Mouse (Mus musculus) Patski (cell line): Measurements from ENCODE around the gene Bdp1. TPM values are rescaled to one million over a fixed set of nuclear protein-coding genes. Genes with fewer than 3 reads are reported as not detected.
A peak's percentile ranks its signal among the peaks of the same experiment; 100 is the strongest.

Experiments
- ATAC-seq: fragments of 100-300 bp; one replicate; pipeline ENCODE4 v1.8.0; 2021
- CTCF ChIA-PET: fragments of 350-600 bp; sonication (Branson Sonifier 250); formaldehyde crosslinking; loops from one replicate; lab custom pipeline; 2022; ENCODE audit warnings: inconsistent platforms; lab: Charles Lee
- POLR2A ChIA-PET: fragments of 350-600 bp; sonication (Branson Sonifier 250); formaldehyde crosslinking; loops from one replicate; lab custom pipeline; 2022; ENCODE audit warnings: antibody characterized with exemption, inconsistent platforms; lab: Charles Lee
- DNase-seq: peaks from one replicate; pipeline ENCODE4 v3.0.0-alpha.2; 2011; ENCODE audit warnings: low read depth, low spot score
- H3K27me3 ChIP-seq: fragments of 371-371 bp; one replicate; pipeline ENCODE4 v1.5.1; 2021
- CTCF ChIP-seq: fragments of 100-300 bp; IDR thresholded peaks from one replicate; pipeline ENCODE4 v1.5.1; 2021
- in situ Hi-C: fragments of 300-500 bp; cut with MboI; formaldehyde crosslinking; loops from 3 replicates; pipeline ENCODE4 v1.11.1; 2018; ENCODE audit warnings: low pct_unique_long_range_greater_than_20kb, mixed read lengths
- polyA plus RNA-seq: library from polyadenylated mRNA; unstranded; gene quantifications from one replicate; pipeline ENCODE4 v1.2.3, GENCODE M21; 2021

Gene Bdp1
- 17.8 TPM for polyA plus RNA-seq

DNA sequence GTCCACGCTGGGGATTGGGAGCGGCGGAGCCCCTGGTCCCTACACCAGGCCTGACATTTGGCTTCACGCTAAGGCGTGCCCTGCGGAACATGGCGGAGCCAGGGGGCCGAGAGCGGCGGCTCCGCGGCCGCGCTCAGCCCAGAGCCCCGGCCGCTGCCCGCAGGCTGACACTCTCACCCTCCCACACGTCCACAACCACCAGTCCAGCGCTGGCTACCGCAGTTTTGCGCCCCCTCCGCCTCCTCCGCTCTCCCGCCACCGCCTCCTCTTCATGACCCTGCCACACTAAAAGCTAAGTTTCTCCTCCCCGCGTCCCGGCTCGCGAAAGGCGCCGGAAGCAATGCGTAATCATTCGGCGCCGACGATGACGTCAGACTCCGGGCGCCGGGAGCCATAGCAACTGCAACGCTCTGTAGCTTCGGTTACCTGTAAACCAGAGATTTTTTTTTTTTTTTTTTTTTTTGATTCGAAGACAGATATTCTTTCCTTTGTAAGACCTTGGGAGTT, at the start of gene Bdp1:
Bdp1 (minus strand) TSS at position 323 of the 507 bp plus-strand sequence.
- ChIA-PET CTCF (no interaction called here), POLR2A (no interaction called here)
- no peak for TF ChIP-seq CTCF
- peak; percentile 56 for ATAC-seq
- no peaks in the 10 kb centered on the region for H3K27me3 ChIP-seq
- DNase-seq, result peak; percentile 54
- in situ Hi-C loops, result no loop called here

DNA sequence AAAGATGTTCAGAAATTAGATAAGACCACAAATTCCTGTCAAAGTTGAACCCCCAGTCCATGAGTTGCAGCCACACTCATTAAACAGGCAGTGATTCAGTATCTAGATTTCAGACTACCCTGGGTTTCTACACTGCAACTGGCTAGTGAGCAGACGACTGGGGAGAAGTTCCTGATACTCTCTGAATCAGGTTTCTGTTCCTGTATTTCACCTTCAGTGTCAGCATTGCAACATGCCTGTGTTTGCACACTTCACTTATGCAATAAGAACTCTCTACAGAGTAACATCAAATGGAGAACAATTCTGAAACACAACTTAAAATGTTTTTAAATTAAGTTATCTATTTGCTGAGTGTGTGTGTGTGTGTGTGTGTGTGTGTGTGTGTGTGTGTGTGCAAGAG, 48.8 kb upstream of the Bdp1 start:
- CTCF ChIA-PET, result no interaction called here
- TF ChIP-seq CTCF, result no peak
- no peak for DNase-seq

DNA sequence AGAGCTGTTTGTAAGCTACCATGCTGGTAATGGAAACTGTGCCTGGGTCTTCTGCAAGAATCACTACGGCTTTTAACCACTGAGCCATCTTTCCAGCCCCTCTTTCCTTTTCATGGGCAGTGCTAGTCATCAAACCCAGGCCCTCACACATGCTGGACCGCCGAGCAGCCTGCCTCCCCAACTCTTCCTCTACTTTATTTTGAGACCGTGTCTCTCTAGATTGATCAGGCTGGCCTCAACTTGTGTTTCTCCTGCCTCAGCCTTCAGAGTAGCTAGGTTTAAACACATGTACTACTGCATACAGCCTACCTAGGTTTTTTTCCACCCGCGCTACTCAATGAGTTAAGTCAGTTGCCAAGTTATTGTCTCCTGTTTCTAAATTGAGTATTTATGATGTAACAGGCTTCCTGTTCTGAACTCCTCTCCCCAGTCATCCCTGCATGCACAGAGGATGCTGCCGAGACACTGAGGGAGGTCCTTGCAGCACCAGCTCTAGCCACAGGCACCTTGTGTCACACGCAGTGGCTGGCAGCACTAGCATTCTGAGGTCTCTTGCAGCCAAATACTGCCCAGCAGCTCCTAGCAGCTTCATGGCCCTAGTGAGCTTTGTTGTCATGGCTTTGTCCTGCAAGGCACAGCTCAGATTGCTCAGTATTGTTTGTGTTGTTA, 37.9 kb upstream of the Bdp1 start:
- CTCF ChIA-PET, result no interaction called here
- DNase-seq (no peak), ATAC-seq (no peak)
- H3K27me3 ChIP-seq, result no peaks in the 10 kb centered on the region
- POLR2A ChIA-PET, result no interaction called here
- TF ChIP-seq CTCF, result no peak
- in situ Hi-C loops, result no loop called here

More for the DNA sequence above, 48.8 kb upstream of the Bdp1 start:
- POLR2A ChIA-PET, result no interaction called here
- H3K27me3 ChIP-seq, result no peaks in the 10 kb centered on the region
- in situ Hi-C loops, result no loop called here
- no peak for ATAC-seq

DNA sequence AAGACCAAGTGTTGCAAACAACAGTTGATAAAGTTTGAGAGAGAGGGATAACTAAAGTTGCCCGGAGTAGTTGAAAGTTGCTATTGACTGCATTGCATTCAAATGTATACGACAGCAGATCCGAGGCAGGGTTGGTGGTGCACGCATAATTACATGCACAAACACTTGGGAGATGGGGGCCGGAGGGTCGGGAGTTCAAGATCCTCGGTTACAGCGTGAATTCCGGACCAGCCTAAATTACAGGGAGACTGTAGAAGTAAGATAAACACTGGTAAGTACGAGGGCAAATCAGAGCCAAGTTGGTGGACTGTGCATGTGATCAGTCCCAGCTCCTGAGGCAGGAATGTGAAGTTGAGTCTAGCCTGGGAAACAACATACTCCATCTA, 21.4 kb upstream of the Bdp1 start:
- TF ChIP-seq CTCF, result no peak
- ChIA-PET CTCF (no interaction called here), POLR2A (interaction anchor here (0.6 kb wide), 1 partner anchor 288 kb away, joined by 3 read pairs; no protein-coding TSS in a partner anchor)
- ATAC-seq, result no peak
- DNase-seq, result no peak
- in situ Hi-C loops, result no loop called here
- H3K27me3 ChIP-seq, result no peaks in the 10 kb centered on the region

DNA sequence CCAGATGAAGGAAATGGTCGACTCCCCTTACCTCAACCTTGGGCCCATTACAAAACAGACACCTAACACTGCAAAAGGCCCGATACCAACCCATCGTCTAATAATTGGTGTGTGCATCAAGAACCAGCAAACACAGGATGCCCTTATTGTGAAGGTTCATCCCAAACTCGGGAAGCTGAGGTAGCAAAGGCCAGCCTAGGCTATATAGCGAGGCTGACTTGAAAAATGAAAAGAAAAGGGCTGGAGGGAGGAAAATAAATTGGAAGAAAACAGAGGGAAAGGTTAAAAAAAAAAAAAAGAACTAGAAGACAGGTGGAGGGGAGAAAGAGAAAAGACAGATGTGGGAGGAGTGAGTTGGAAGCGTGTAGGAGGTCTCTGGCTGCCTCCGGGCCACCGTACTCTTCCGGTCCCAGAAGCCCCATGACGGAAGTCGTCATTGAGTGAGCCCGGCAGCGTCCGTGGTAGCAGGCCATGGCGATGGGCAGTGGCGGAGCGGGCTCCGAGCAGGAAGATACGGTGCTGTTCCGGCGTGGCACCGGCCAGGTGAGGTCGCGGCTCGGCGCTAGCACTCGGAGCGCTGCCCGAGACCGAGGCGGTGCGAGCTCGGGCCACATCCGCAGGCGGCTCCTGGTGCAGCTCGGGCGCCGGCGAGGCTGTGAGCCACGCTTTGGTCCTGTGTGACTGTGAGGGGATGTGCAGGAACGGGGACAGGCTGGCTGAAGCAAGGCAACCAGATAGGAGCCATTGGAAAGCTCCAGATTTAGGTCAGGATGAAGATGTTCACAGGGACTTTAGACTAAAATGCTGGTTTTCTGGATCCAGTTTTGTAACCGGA, 20.8 kb upstream of the Bdp1 start, which contains the start of gene Smn1:
Smn1 (plus strand) TSS at position 430 of the 835 bp plus-strand sequence.
- ChIA-PET CTCF (no interaction called here), POLR2A (interaction anchor here (0.6 to 0.8 kb wide), 2 partner anchors 17 to 289 kb away, joined by 3 to 6 read pairs; partner anchors contain the start of gene Serf1)
- in situ Hi-C loops, result no loop called here

DNA sequence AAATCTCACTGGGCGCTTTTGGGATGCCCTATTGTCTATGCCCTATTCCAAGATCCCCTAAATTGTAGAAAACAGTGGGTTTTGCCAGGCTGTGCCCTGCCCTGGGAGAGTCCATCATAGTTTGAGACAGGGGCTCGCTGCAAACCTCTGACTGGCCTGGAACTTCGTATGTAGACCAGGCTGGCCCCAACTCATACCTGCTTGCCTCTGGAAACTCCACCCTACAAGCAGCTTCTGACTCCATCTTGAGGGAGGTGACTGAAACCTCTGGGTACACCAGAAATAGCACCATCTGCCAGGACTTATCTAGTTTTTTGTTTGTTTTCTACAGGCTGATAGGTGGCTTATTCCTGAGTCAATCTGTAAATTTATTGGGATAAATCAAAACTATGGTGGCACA, 20.1 kb upstream of the Bdp1 start:
- H3K27me3 ChIP-seq, result no peaks in the 10 kb centered on the region
- ATAC-seq, result no peak
- ChIA-PET CTCF (no interaction called here), POLR2A (interaction anchor here (0.8 kb wide), 1 partner anchor 16 kb away, joined by 6 read pairs; the partner anchor contains the start of gene Serf1)
- in situ Hi-C loops, result no loop called here
- DNase-seq, result no peak
- TF ChIP-seq CTCF, result no peak

More for the DNA sequence above, 20.8 kb upstream of the Bdp1 start, which contains the start of gene Smn1:
- TF ChIP-seq CTCF, result no peak
- peak; percentile 85 for ATAC-seq
- H3K27me3 ChIP-seq, result no peaks in the 10 kb centered on the region
- peak; percentile 49 for DNase-seq

DNA sequence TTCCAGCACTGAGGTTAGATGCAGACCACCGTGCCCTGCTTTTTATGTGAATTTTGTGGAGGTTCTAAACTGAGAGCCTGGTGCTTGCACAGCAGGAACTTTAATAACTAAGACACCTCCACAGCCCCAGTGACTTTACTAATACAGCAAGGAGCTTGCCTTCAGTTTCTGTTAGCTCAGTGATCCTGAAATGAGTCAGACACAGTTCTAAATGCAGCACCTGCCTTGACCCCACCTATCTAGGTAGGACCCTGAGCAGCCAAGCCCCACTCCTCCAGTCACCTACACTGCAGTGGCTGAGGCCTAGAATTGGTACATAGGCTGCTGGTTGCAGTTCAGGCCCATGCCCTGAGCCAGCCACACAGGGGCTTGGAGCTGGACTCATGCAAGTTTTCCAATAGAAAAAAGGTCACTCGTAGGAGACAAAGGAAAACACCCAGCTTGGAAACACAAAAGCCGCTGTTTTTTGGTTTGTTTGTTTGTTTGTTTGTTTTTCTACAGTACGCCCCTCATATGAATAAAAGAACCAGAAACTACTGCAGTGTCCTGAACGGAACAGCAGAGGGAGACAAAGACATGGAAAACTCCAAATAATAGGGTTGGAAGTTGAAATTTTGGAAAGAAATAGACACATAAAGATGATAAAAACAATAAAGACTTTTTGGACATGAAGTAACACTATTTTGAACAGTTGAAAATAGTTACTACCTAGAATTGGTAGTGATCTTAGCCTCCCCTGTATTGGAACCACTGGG, 8.5 kb upstream of the Bdp1 start:
- no peaks in the 10 kb centered on the region for H3K27me3 ChIP-seq
- DNase-seq (no peak), ATAC-seq (no peak)
- ChIA-PET CTCF (interaction anchor here (1.0 kb wide), 1 partner anchor 16 kb away, joined by 3 read pairs; no protein-coding TSS in a partner anchor), POLR2A (no interaction called here)
- in situ Hi-C loops, result loop anchor here (10.0 kb wide), 1 partner anchor 352 kb away; no protein-coding TSS in a partner anchor
- TF ChIP-seq CTCF, result no peak

DNA sequence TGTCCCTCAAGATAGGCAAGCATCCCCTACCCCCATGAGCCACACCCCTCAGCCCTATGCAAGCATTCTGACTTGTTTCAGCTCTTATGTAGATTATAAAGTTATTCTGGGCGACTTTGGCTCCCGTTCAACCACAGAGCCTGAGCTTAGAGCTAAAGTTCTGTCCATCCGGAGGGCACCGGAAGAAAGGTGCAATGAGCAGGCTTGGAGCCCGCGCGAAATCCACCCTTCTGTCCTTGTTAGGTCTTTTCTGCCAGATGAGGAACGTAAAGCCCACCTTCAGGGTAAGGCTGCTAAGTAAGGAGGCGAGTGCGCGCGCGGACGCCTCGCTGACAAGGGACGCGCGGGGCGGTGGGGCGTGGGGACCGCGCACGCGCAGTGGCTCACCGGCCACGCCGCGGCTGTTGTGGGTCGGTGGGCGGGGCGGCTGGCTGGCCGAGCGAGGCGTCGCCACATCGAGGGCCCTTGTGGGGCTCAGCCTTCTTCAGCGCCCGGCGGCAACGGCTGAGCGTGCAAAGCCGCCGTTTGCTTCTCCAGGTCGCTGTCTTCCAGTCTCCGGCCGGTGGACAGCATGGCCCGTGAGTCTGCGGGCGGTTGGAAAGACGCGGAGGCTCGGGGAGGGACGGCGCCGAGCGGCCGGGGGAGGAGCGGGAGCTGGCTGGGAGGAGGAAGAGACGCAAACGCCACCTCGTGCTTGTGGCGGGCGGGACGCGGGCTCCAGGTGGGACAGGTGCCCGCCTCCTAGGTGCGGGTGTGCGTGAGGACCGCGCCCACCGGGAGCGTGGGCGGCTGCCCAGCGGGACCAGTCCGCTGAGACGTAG, 4.0 kb upstream of the Bdp1 start, which contains the start of gene Serf1:
Serf1 (plus strand) TSS at position 361 of the 821 bp plus-strand sequence.
- TF ChIP-seq CTCF, result no peak
- in situ Hi-C loops, result no loop called here
- no peaks in the 10 kb centered on the region for H3K27me3 ChIP-seq
- ChIA-PET POLR2A (interaction anchor here (1.5 kb wide), 1 partner anchor 16 kb away, joined by 6 read pairs; no protein-coding TSS in a partner anchor), CTCF (no interaction called here)
- ATAC-seq, result peak; percentile 72
- DNase-seq, result no peak

DNA sequence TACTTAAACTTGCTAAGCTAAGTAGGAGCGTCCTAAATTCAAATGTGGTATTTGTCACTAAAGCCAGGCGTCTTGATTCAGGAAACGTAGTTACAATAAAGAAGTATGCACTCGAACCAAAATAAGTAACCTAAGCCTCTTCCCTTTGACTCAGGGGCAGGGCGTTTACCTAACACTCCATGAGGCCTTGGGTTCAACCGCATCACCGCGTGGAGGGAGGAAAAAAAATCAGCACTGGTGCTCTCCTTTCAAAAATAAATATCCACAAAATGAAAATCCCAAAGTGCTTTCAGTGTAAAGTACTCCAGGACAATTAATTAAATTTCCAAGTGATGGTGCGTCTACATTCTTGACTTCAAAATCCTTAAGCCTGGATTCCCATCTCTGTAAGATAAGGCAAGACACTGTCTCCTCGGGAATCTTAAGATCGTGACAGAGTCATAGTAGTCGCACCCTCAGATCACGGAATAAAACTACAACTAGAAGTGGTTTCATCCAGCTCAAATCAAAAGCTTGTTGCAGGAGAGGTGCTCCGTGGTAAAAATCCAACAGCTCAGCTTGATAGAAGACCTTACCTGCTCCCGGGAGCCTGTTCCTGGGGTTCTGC, 715 bp downstream of the Bdp1 start:
- DNase-seq, result no peak
- ATAC-seq, result no peak
- POLR2A ChIA-PET, result interaction anchor here (1.3 kb wide), 1 partner anchor 22 kb away, joined by 3 read pairs; no protein-coding TSS in a partner anchor
- in situ Hi-C loops, result no loop called here
- H3K27me3 ChIP-seq, result no peaks in the 10 kb centered on the region
- CTCF ChIA-PET, result no interaction called here
- no peak for TF ChIP-seq CTCF
